Mouse (Mus musculus) megakaryocyte, embryonic 14.5 days (primary cell): Measurements from ENCODE around the gene Rps6ka5. TPM values are rescaled to one million over a fixed set of nuclear protein-coding genes. Genes with fewer than 3 reads are reported as not detected.
A peak's percentile ranks its signal among the peaks of the same experiment; 100 is the strongest.

Source experiments
- H3K27me3 ChIP-seq: replicated peaks from 2 replicates; pipeline ENCODE3; 2012; ENCODE audit warnings: inconsistent platforms
- H3K36me3 ChIP-seq: replicated peaks from 2 replicates; pipeline ENCODE3; 2012; ENCODE audit warnings: low read length, inconsistent platforms, mixed read lengths
- H3K4me1 ChIP-seq: 2 replicates; pipeline ENCODE4 v1.6.1; 2012; ENCODE audit warnings: inconsistent platforms
- H3K4me3 ChIP-seq: replicated peaks from 2 replicates; pipeline ENCODE3; 2012; ENCODE audit warnings: moderate library complexity, mild to moderate bottlenecking, inconsistent platforms
- H3K9me3 ChIP-seq: 2 replicates; pipeline ENCODE4 v1.6.1; 2012; ENCODE audit warnings: inconsistent platforms
- FLI1 ChIP-seq: IDR thresholded peaks from 2 replicates; pipeline ENCODE4 v1.6.1; 2012; ENCODE audit warnings: low read length, inconsistent platforms, mixed read lengths
- GATA1 ChIP-seq: IDR thresholded peaks from 3 replicates; pipeline ENCODE4 v1.6.1; 2012; ENCODE audit warnings: mixed read lengths, low read length, inconsistent platforms, borderline replicate concordance
- polyA plus RNA-seq: library from polyadenylated mRNA; stranded (reverse); fragments of >175 nt; gene quantifications from 2 replicates; pipeline ENCODE4 v1.2.3, GENCODE M21; 2012; ENCODE audit warnings: low replicate concordance; ENCODE audit not compliant: insufficient read depth

Gene Rps6ka5
- polyA plus RNA-seq, 1 experiment, result 1.3 TPM

DNA sequence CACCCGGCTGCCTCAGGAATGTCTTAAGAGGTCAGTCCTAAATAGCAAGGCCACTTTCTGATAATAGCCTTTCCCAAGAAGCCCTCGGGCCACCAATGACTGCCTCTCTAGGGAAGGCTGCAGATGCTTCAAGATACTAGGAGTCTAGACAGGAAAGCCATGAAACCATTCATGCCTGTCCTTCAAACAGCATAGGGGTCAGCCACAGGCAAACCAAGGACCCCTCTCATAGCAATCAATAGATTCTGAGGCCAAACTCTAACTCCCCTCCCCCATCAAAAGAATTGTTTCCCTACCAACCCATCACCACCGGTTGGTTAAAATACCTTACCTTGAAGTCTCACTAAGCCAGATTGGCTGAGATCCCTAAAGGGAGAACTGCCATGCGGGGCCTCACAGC lies 211.3 kb downstream of the Rps6ka5 start:
- Histone ChIP-seq H3K36me3 (peaks cover 82% of the 10 kb centered on the region), H3K9me3 (peaks cover 9% of the 10 kb centered on the region), H3K4me1 (peaks cover 94% of the 10 kb centered on the region), H3K27me3 (no peaks in the 10 kb centered on the region), H3K4me3 (no peak overlapping the region)
- no peak for TF ChIP-seq GATA1
- TF ChIP-seq FLI1, result no peak

DNA sequence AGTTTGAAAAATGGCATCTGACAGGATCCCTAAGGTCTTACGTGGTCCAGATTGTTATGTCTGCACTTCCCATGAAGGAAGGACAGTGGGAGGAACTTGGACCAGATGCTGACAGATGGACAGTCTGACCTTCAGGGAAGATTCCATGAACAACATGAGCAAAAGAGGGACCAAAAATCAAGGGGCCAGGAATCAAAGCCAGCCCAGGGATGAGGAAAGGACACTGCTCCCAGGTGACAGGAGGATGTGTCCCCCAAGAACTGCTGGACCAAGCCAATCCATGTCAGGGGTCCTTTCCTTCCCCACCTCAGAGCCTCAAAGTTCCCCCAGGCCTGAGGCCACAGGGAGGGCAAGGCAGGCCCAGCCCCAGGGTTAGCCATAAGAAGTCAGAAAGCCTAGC lies 212.2 kb downstream of the Rps6ka5 start:
- Histone ChIP-seq H3K36me3 (peaks cover 90% of the 10 kb centered on the region), H3K4me3 (no peak overlapping the region), H3K9me3 (peaks cover 10% of the 10 kb centered on the region), H3K27me3 (no peaks in the 10 kb centered on the region), H3K4me1 (peaks cover 98% of the 10 kb centered on the region)
- TF ChIP-seq GATA1 (no peak), FLI1 (no peak)

DNA sequence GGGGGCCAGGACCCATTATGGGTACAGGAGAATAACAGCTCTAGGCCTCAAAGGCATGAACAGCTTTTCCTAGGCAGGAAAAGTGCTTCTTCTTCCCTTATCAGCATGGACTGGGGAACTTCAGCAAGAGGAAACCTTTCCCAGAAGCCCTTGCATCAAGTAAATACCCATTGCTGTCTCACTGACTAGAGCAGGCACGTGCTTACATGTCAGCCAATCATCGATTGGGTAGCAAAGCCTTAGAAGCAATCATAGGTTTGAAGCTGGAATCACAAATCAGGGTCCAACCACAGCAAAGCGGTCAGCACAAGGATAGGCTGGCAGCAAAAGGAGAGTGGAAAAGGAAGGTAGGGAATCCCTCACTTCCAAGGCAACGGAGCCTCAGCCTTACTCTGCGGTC lies 213.7 kb downstream of the Rps6ka5 start:
- H3K36me3 ChIP-seq, result peaks cover 84% of the 10 kb centered on the region
- H3K27me3 ChIP-seq, result no peaks in the 10 kb centered on the region
- H3K4me1 ChIP-seq, result peaks cover 98% of the 10 kb centered on the region
- H3K9me3 ChIP-seq, result peaks cover 10% of the 10 kb centered on the region
- TF ChIP-seq GATA1, result no peak
- no peak for TF ChIP-seq FLI1
- peak overlapping the region; percentile 33 for H3K4me3 ChIP-seq

- H3K27me3 ChIP-seq, result no peaks in the 10 kb centered on the region
- H3K9me3 ChIP-seq, result peaks cover 10% of the 10 kb centered on the region
- peaks cover 83% of the 10 kb centered on the region for H3K36me3 ChIP-seq
- TF ChIP-seq FLI1 (no peak), GATA1 (no peak)
- peak overlapping the region; percentile 25 for H3K4me3 ChIP-seq
- peaks cover 98% of the 10 kb centered on the region for H3K4me1 ChIP-seq
Measured at GRCm38 (mm10) chr12:100512641-100513040, 214.1 kb downstream of the Rps6ka5 start.

GRCm38 (mm10) chr12:100509615-100510282 lies 217.0 kb downstream of the Rps6ka5 start:
- H3K27me3 ChIP-seq, result no peaks in the 10 kb centered on the region
- peaks cover 67% of the 10 kb centered on the region for H3K36me3 ChIP-seq
- peaks cover 100% of the 10 kb centered on the region for H3K4me1 ChIP-seq
- TF ChIP-seq FLI1 (no peak), GATA1 (no peak)
- peaks cover 10% of the 10 kb centered on the region for H3K9me3 ChIP-seq
- H3K4me3 ChIP-seq, result peak overlapping the region; percentile 76

GRCm38 (mm10) chr12:100508668-100509067 lies 218.1 kb downstream of the Rps6ka5 start:
- H3K36me3 ChIP-seq, result peaks cover 62% of the 10 kb centered on the region
- TF ChIP-seq FLI1 (peak; percentile 51; the same call in 1 of the 2 replicates), GATA1 (peak; percentile 79; the same call in 1 of the 3 replicates)
- peak overlapping the region; percentile 78 for H3K4me3 ChIP-seq
- H3K4me1 ChIP-seq, result peaks cover 100% of the 10 kb centered on the region
- H3K27me3 ChIP-seq, result no peaks in the 10 kb centered on the region
- peaks cover 10% of the 10 kb centered on the region for H3K9me3 ChIP-seq

DNA sequence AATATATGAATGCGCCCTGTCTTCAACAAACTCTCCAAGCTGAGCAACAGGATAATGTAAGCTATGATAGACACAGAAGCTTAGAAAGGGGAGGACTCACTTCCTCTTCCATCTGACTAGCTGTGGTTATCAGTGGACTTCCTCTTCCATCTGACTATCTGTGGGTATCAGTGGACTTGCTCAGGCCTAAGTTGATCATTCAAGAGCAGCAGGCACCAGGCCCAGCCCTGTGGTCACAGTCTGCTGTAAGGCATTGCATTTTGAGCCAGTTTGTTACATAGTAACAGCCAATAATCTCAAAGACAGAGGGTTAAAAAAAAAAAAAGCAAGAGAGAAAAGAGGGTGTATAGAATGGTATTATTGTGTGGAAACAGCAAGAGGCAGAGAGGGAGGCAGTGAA lies 221.3 kb downstream of the Rps6ka5 start:
- H3K9me3 ChIP-seq, result 0 out of 2 replicates have a peak, but pooled peaks cover under 1% of the 10 kb centered on the region
- peaks cover 36% of the 10 kb centered on the region for H3K36me3 ChIP-seq
- H3K4me3 ChIP-seq, result peak overlapping the region; percentile 59
- H3K27me3 ChIP-seq, result no peaks in the 10 kb centered on the region
- TF ChIP-seq GATA1, result no peak; the same call in 2 of the 3 replicates
- peaks cover 100% of the 10 kb centered on the region for H3K4me1 ChIP-seq

- Histone ChIP-seq H3K4me3 (peak overlapping the region; percentile 38), H3K4me1 (peaks cover 100% of the 10 kb centered on the region)
- no peak for TF ChIP-seq FLI1
- TF ChIP-seq GATA1, result no peak
Measured at GRCm38 (mm10) chr12:100504585-100504984, 222.2 kb downstream of the Rps6ka5 start.

DNA sequence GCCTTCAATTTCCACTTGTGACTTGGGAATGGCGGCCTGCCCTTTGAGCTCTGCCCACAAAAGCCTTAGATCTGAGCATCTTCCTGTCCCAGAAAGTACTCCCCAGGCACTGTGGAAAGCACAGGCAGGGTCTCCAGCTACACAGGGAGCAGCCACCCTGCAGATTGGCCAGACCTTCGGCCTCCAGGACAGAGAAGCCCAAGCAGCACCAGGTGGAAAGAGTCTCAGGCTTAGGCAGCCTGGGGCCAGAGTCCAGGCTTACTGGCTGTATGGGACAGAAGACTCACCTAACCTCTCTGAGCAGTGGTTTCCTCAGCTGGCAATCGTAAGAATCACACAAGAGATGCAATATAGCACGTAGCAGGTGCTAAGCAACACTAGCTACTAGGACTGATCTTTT lies 223.1 kb downstream of the Rps6ka5 start:
- no peaks in the 10 kb centered on the region for H3K9me3 ChIP-seq
- TF ChIP-seq FLI1, result no peak
- no peak for TF ChIP-seq GATA1
- no peaks in the 10 kb centered on the region for H3K27me3 ChIP-seq
- peaks cover 41% of the 10 kb centered on the region for H3K36me3 ChIP-seq
- H3K4me1 ChIP-seq, result peaks cover 98% of the 10 kb centered on the region
- H3K4me3 ChIP-seq, result no peak overlapping the region

More at GRCm38 (mm10) chr12:100504585-100504984, 222.2 kb downstream of the Rps6ka5 start:
- H3K36me3 ChIP-seq, result peaks cover 36% of the 10 kb centered on the region
- H3K27me3 ChIP-seq, result no peaks in the 10 kb centered on the region
- H3K9me3 ChIP-seq, result no peaks in the 10 kb centered on the region

GRCm38 (mm10) chr12:100502544-100502943 lies 224.2 kb downstream of the Rps6ka5 start:
- TF ChIP-seq GATA1 (no peak), FLI1 (no peak)
- Histone ChIP-seq H3K9me3 (peaks cover 2% of the 10 kb centered on the region; the same call in 1 of the 2 replicates), H3K27me3 (no peaks in the 10 kb centered on the region), H3K36me3 (peaks cover 47% of the 10 kb centered on the region), H3K4me3 (peak overlapping the region; percentile 23), H3K4me1 (peaks cover 87% of the 10 kb centered on the region)
